Comparison of ENCODE assay signal across 7 mouse cellular contexts in genomic region chr11:106779388-106780088, GRCm38 (mm10). TPM values are rescaled to one million over a fixed set of nuclear protein-coding genes. Genes with fewer than 3 reads are reported as not detected.
DNase-seq lines count a peak whose midpoint lies in the region; ATAC-seq lines count a peak whose summit lies in the region.

Gene Polg2 (minus strand): TSS chr11:106779537.

- peak within 1 kb of the TSS; percentile 86 for H3K4me2 ChIP-seq in midbrain, embryonic 13.5 days (replicated peaks)

- ATAC-seq in granulocyte monocyte progenitor cell, adult 5-6 weeks (replicated peaks; ENCODE audit: poor library complexity, severe bottlenecking): peak; percentile 74
- ATAC-seq in midbrain, embryonic 13.5 days: peak; percentile 99

- H3K27me3 ChIP-seq in embryonic facial prominence, embryonic 10.5 days (replicated peaks; ENCODE audit: low read depth, poor library complexity, severe bottlenecking): no peaks in the 10 kb centered on the region
- H3K27me3 ChIP-seq in limb, embryonic 10.5 days (ENCODE audit: low read depth, poor library complexity, severe bottlenecking): no peaks in the 10 kb centered on the region
- no peaks in the 10 kb centered on the region for H3K27me3 ChIP-seq in midbrain, embryonic 13.5 days

- H3K36me3 ChIP-seq in embryonic facial prominence, embryonic 10.5 days (replicated peaks): peaks cover 81% of the 10 kb centered on the region
- H3K36me3 ChIP-seq in limb, embryonic 10.5 days: peaks cover 76% of the 10 kb centered on the region
- peaks cover 61% of the 10 kb centered on the region for H3K36me3 ChIP-seq in midbrain, embryonic 13.5 days

- peak within 1 kb of the TSS; percentile 93 for H3K27ac ChIP-seq in embryonic facial prominence, embryonic 10.5 days (replicated peaks)
- H3K27ac ChIP-seq in limb, embryonic 10.5 days: peak within 1 kb of the TSS; percentile 91
- peak within 1 kb of the TSS; percentile 90 for H3K27ac ChIP-seq in midbrain, embryonic 13.5 days

- H3K9ac ChIP-seq in midbrain, embryonic 13.5 days (replicated peaks): peak within 1 kb of the TSS; percentile 86

- peak; percentile 95 for DNase-seq in adrenal gland, postnatal 10 days
- peak; percentile 93 for DNase-seq in embryonic facial prominence, embryonic 10.5 days (ENCODE audit: low spot score)
- peak; percentile 94 for DNase-seq in kidney, adult 11 months
- peak; percentile 96 for DNase-seq in limb, embryonic 10.5 days (ENCODE audit: low spot score)
- DNase-seq in spleen, adult 12 weeks (ENCODE audit: low spot score): peak; percentile 89

- H3K9me3 ChIP-seq in embryonic facial prominence, embryonic 10.5 days: no peaks in the 10 kb centered on the region
- no peaks in the 10 kb centered on the region for H3K9me3 ChIP-seq in limb, embryonic 10.5 days (replicated peaks)
- no peaks in the 10 kb centered on the region for H3K9me3 ChIP-seq in midbrain, embryonic 13.5 days

- H3K4me1 ChIP-seq in embryonic facial prominence, embryonic 10.5 days: peaks cover 6% of the 10 kb centered on the region
- peaks cover 2% of the 10 kb centered on the region; the same call in 1 of the 2 replicates for H3K4me1 ChIP-seq in limb, embryonic 10.5 days
- peaks cover 24% of the 10 kb centered on the region for H3K4me1 ChIP-seq in midbrain, embryonic 13.5 days (replicated peaks)

- H3K4me3 ChIP-seq in embryonic facial prominence, embryonic 10.5 days: peak within 1 kb of the TSS; percentile 92
- peak within 1 kb of the TSS; percentile 72 for H3K4me3 ChIP-seq in limb, embryonic 10.5 days
- peak within 1 kb of the TSS; percentile 64 for H3K4me3 ChIP-seq in midbrain, embryonic 13.5 days (replicated peaks)

- 4% methylated on average over 30 of the region's 30 CpGs for WGBS in embryonic facial prominence, embryonic 10.5 days
- WGBS in limb, embryonic 10.5 days: 3% methylated on average over 30 of the region's 30 CpGs
- 2% methylated on average over 30 of the region's 30 CpGs for WGBS in midbrain, embryonic 13.5 days

RNA-seq across cellular contexts. Expression of gene Polg2, which starts in this region (rescaled TPM):
- 1 to 10 TPM; 6.5 to 8.5 TPM for total RNA-seq in adrenal gland, postnatal 10 days (2021)
- polyA plus RNA-seq in embryonic facial prominence, embryonic 10.5 days (2016; fragmentation: Nextera tagmentation; extraction: Ambion mirVana): 9.9 and 11.2 TPM in 2 replicates
- total RNA-seq in granulocyte monocyte progenitor cell, adult 5-6 weeks (2014; fragmentation: Nextera tagmentation): 11.0 and 27.3 TPM in 2 replicates
- total RNA-seq in granulocyte monocyte progenitor cell, adult 5-6 weeks (2017): 13.0 and 18.4 TPM in 2 replicates
- 10.7 and 11.2 TPM in 2 replicates for polyA plus RNA-seq in limb, embryonic 10.5 days (2016; fragmentation: Nextera tagmentation; extraction: Ambion mirVana)
- 10.0 and 10.7 TPM in 2 replicates for polyA plus RNA-seq in midbrain, embryonic 13.5 days (2015; fragmentation: Nextera tagmentation; extraction: Ambion mirVana)

Comparison
In these comparisons a context has a peak if more than half of its experiments do, and no peak if none do; other contexts are left out.
1. Peak in every context shown above with its lines: DNase-seq, ATAC-seq, H3K4me3 ChIP-seq and H3K27ac ChIP-seq.